17 mouse cellular contexts compared by ENCODE assay signal in genomic region chr12:89808217-89808616, GRCm38 (mm10).
DNase-seq lines count a peak whose midpoint lies in the region; ATAC-seq and TF ChIP-seq lines count a peak whose summit lies in the region.
"Had no signal": no experiment of that assay in that cellular context is flagged by ENCODE, and none has a peak within 500 bp of the region (broad histone marks: within the 10 kb centered on the region; RNA-seq: fewer than 3 reads in every experiment).

No protein-coding gene starts in this region.

- H3K27ac ChIP-seq in heart, adult 2 months = no peak overlapping the region
- no peak overlapping the region for H3K27ac ChIP-seq in heart, embryonic 12.5 days (ENCODE audit: poor library complexity, severe bottlenecking)
- no peak overlapping the region for H3K27ac ChIP-seq in liver, postnatal 0 days (ENCODE audit: low read depth)
- H3K27ac ChIP-seq in liver, embryonic 12.5 days = no peak overlapping the region
- H3K27ac ChIP-seq in ES-E14 (ENCODE audit: insufficient read depth, low read depth, low read length, poor library complexity, severe bottlenecking) = no peak overlapping the region
- H3K27ac ChIP-seq: forebrain, embryonic 12.5 days; heart, embryonic 10.5 days; neural tube, embryonic 15.5 days had no signal

- no peaks in the 10 kb centered on the region for H3K9me3 ChIP-seq in heart, embryonic 12.5 days (replicated peaks)
- H3K9me3 ChIP-seq in liver, postnatal 0 days (ENCODE audit: low read length) = no peaks in the 10 kb centered on the region
- no peaks in the 10 kb centered on the region for H3K9me3 ChIP-seq in liver, embryonic 12.5 days (replicated peaks)
- no peaks in the 10 kb centered on the region for H3K9me3 ChIP-seq in ES-E14 (ENCODE audit: control insufficient read depth, insufficient read depth, low read depth, low read length)
- H3K9me3 ChIP-seq: forebrain, embryonic 12.5 days; heart, embryonic 10.5 days; neural tube, embryonic 15.5 days had no signal

- no peaks in the 10 kb centered on the region for H3K4me1 ChIP-seq in heart, adult 2 months (ENCODE audit: control insufficient read depth, insufficient read depth, low read length)
- peaks cover 7% of the 10 kb centered on the region for H3K4me1 ChIP-seq in heart, embryonic 12.5 days (replicated peaks)
- 0 out of 2 replicates have a peak, but pooled peaks cover 3% of the 10 kb centered on the region for H3K4me1 ChIP-seq in liver, postnatal 0 days (ENCODE audit: insufficient read depth)
- H3K4me1 ChIP-seq in liver, embryonic 12.5 days = no peaks in the 10 kb centered on the region
- no peaks in the 10 kb centered on the region; a peak in 1 of 4 replicates for H3K4me1 ChIP-seq in ES-E14 (ENCODE audit: control insufficient read depth in 2 of 2, insufficient read depth in 2 of 2, low read length in 2 of 2, poor library complexity in 1 of 2)

- no peak for ATAC-seq in heart, embryonic 12.5 days (ENCODE audit: insufficient number of reproducible peaks, low FRiP score)
- ATAC-seq in liver, postnatal 0 days = no peak
- no peak for ATAC-seq in liver, embryonic 12.5 days
- ATAC-seq: Patski had no signal

- WGBS in heart, adult 2 months = 63% methylated on average over 3 of the region's 3 CpGs
- WGBS in heart, embryonic 12.5 days = 62% methylated on average over 3 of the region's 3 CpGs
- 66% methylated on average over 3 of the region's 3 CpGs for WGBS in liver, postnatal 0 days (ENCODE audit: insufficient replicate concordance)
- 66% methylated on average over 3 of the region's 3 CpGs for WGBS in liver, embryonic 12.5 days (ENCODE audit: insufficient replicate concordance)

- intact Hi-C loops in heart, adult 2 months (cut with DNase I) = no loop called here

- no peak for TF ChIP-seq POLR2A in heart, adult 2 months (IDR thresholded peaks at IDR 0.05; ENCODE audit: insufficient read depth, low read depth, low read length)

- no peak overlapping the region for H3K4me2 ChIP-seq in heart, embryonic 12.5 days
- no peak overlapping the region for H3K4me2 ChIP-seq in liver, postnatal 0 days (ENCODE audit: low read depth, low read length)
- no peak overlapping the region for H3K4me2 ChIP-seq in liver, embryonic 12.5 days
- H3K4me2 ChIP-seq: forebrain, embryonic 12.5 days; neural tube, embryonic 15.5 days had no signal

- no peak for TF ChIP-seq EP300 in heart, adult 2 months (IDR thresholded peaks at IDR 0.05; ENCODE audit: insufficient read depth, low read depth, low read length)
- no peak for TF ChIP-seq EP300 in liver, postnatal 0 days (IDR thresholded peaks at IDR 0.05; ENCODE audit: low read depth)

- H3K4me3 ChIP-seq in heart, adult 2 months = no peak overlapping the region
- H3K4me3 ChIP-seq in heart, embryonic 12.5 days = no peak overlapping the region
- no peak overlapping the region for H3K4me3 ChIP-seq in liver, postnatal 0 days (ENCODE audit: low read depth, low read length)
- H3K4me3 ChIP-seq in liver, embryonic 12.5 days = no peak overlapping the region
- no peak overlapping the region for H3K4me3 ChIP-seq in ES-E14 (ENCODE audit: insufficient read depth in 1 of 2, low read depth in 1 of 2, low read length in 2 of 2, poor library complexity in 1 of 2, severe bottlenecking in 1 of 2)
- H3K4me3 ChIP-seq: forebrain, embryonic 12.5 days; heart, embryonic 10.5 days; neural tube, embryonic 15.5 days had no signal

- TF ChIP-seq CTCF in heart, adult 2 months (IDR thresholded peaks at IDR 0.05) = peak; percentile 17; the same call in 1 of the 2 replicates
- TF ChIP-seq CTCF in liver, postnatal 0 days (IDR thresholded peaks at IDR 0.05; ENCODE audit: low read depth) = peak; percentile 23; the same call in 1 of the 2 replicates

- no peak overlapping the region for H3K9ac ChIP-seq in heart, adult 2 months (ENCODE audit: low read depth, low read length)
- no peak overlapping the region for H3K9ac ChIP-seq in heart, embryonic 12.5 days
- H3K9ac ChIP-seq in liver, postnatal 0 days (replicated peaks) = no peak overlapping the region
- no peak overlapping the region for H3K9ac ChIP-seq in liver, embryonic 12.5 days
- no peak overlapping the region for H3K9ac ChIP-seq in ES-E14 (ENCODE audit: insufficient read depth, low read depth, low read length, poor library complexity, severe bottlenecking)
- H3K9ac ChIP-seq: forebrain, embryonic 12.5 days; neural tube, embryonic 15.5 days had no signal

- in situ Hi-C loops in ES-E14 (cut with MboI; ENCODE audit: low sequenced_read_pairs in 2 of 2, unreplicated experiment in 2 of 2) = no loop called here

- no peaks in the 10 kb centered on the region for H3K36me3 ChIP-seq in heart, adult 2 months (ENCODE audit: control insufficient read depth, insufficient read depth, low read length)
- no peaks in the 10 kb centered on the region for H3K36me3 ChIP-seq in heart, embryonic 12.5 days
- H3K36me3 ChIP-seq in liver, postnatal 0 days (replicated peaks; ENCODE audit: insufficient read depth, low read length) = no peaks in the 10 kb centered on the region
- no peaks in the 10 kb centered on the region for H3K36me3 ChIP-seq in liver, embryonic 12.5 days
- no peaks in the 10 kb centered on the region for H3K36me3 ChIP-seq in ES-E14 (ENCODE audit: control insufficient read depth, insufficient read depth, low read length, poor library complexity, severe bottlenecking)
- H3K36me3 ChIP-seq: forebrain, embryonic 12.5 days; heart, embryonic 10.5 days; neural tube, embryonic 15.5 days had no signal

- no peak for DNase-seq in heart, adult 2 months
- DNase-seq in liver, postnatal 0 days = no peak
- DNase-seq in ES-E14 (ENCODE audit: low read depth, low spot score) = peak; percentile 11
- DNase-seq in mesoderm, embryonic 11.5 days (ENCODE audit: low read depth, low spot score) = peak; percentile 49
- DNase-seq in testis, postnatal 14 days (ENCODE audit: low spot score) = no peak
- DNase-seq in thymus, postnatal 4 days = no peak
- DNase-seq: adrenal gland, adult 2 months; cerebellum, adult 9-11 months; gastrocnemius, postnatal 10 days; kidney, adult 9 months; right cerebral cortex, adult 18-20 months had no signal

- no peaks in the 10 kb centered on the region for H3K27me3 ChIP-seq in heart, adult 2 months (ENCODE audit: control insufficient read depth, insufficient read depth, low read length)
- 0 out of 2 replicates have a peak, but pooled peaks cover 4% of the 10 kb centered on the region for H3K27me3 ChIP-seq in heart, embryonic 12.5 days (replicated peaks)
- peaks cover 16% of the 10 kb centered on the region for H3K27me3 ChIP-seq in liver, postnatal 0 days (ENCODE audit: insufficient read depth, low read length)
- H3K27me3 ChIP-seq in liver, embryonic 12.5 days (replicated peaks) = peaks cover 20% of the 10 kb centered on the region
- H3K27me3 ChIP-seq: neural tube, embryonic 15.5 days; Patski had no signal

- no peaks in the 10 kb centered on the region for H3K79me2 ChIP-seq in heart, adult 2 months (replicated peaks; ENCODE audit: control insufficient read depth, insufficient read depth, low read length)

TF ChIP-seq in ES-E14, 5 proteins besides CTCF, POLR2A, EP300 and RAD21:
- TF ChIP-seq ZNF384 (IDR thresholded peaks at IDR 0.05; ENCODE audit: low read depth, low read length) = no peak
- TF ChIP-seq MAFK (IDR thresholded peaks at IDR 0.05; ENCODE audit: insufficient read depth, low read depth, low read length) = no peak

Comparison
In these comparisons a context has a peak if more than half of its experiments do, and no peak if none do; other contexts are left out.
1. DNase-seq: peak in ES-E14 (single experiment) and mesoderm, embryonic 11.5 days (single experiment); none in heart, adult 2 months (0 of 2), liver, postnatal 0 days (single experiment), testis, postnatal 14 days (single experiment) and thymus, postnatal 4 days (single experiment).